Comparison of ENCODE assay signal across 26 mouse cellular contexts in genomic region chr1:133710895-133711294, GRCm38 (mm10). TPM values are rescaled to one million over a fixed set of nuclear protein-coding genes. Genes with fewer than 3 reads are reported as not detected.
DNase-seq lines count a peak whose midpoint lies in the region; ATAC-seq and TF ChIP-seq lines count a peak whose summit lies in the region.
"Had no signal": no experiment of that assay in that cellular context is flagged by ENCODE, and none has a peak within 500 bp of the region (broad histone marks: within the 10 kb centered on the region; RNA-seq: fewer than 3 reads in every experiment).

No protein-coding gene starts in this region.

- WGBS in stomach, embryonic 15.5 days: 64% methylated on average over 6 of the region's 6 CpGs
- WGBS in stomach, postnatal 0 days: 71% methylated on average over 5 of the region's 6 CpGs

- 0 out of 2 replicates have a peak overlapping the region, but pooled peaks have one; percentile 11 for H3K27ac ChIP-seq in stomach, embryonic 15.5 days
- no peak overlapping the region for H3K27ac ChIP-seq in stomach, postnatal 0 days (replicated peaks)
- H3K27ac ChIP-seq: forebrain, embryonic 13.5 days; hindbrain, embryonic 14.5 days; left cerebral cortex, adult 2 months; limb, embryonic 15.5 days; macrophage; neural tube, embryonic 15.5 days had no signal

- no peaks in the 10 kb centered on the region for H3K9me3 ChIP-seq in stomach, embryonic 15.5 days
- no peaks in the 10 kb centered on the region for H3K9me3 ChIP-seq in stomach, postnatal 0 days (ENCODE audit: control insufficient read depth, low read length)
- H3K9me3 ChIP-seq: forebrain, embryonic 13.5 days; limb, embryonic 15.5 days; neural tube, embryonic 15.5 days had no signal

- ATAC-seq in stomach, embryonic 15.5 days (ENCODE audit: insufficient read depth, low FRiP score, low read depth): no peak
- ATAC-seq in stomach, postnatal 0 days (ENCODE audit: low FRiP score, low TSS enrichment): no peak
- ATAC-seq: forebrain, embryonic 13.5 days had no signal

- peaks cover 17% of the 10 kb centered on the region; the same call in 1 of the 2 replicates for H3K4me1 ChIP-seq in stomach, embryonic 15.5 days
- no peaks in the 10 kb centered on the region for H3K4me1 ChIP-seq in stomach, postnatal 0 days (replicated peaks; ENCODE audit: control insufficient read depth, insufficient read depth)
- H3K4me1 ChIP-seq: neural tube, embryonic 15.5 days had no signal

- H3K4me3 ChIP-seq in stomach, embryonic 15.5 days (replicated peaks): no peak overlapping the region
- H3K4me3 ChIP-seq in stomach, postnatal 0 days (ENCODE audit: low read depth, low read length): no peak overlapping the region
- H3K4me3 ChIP-seq: forebrain, embryonic 13.5 days; left cerebral cortex, adult 2 months; limb, embryonic 15.5 days; neural tube, embryonic 15.5 days had no signal

- H3K4me2 ChIP-seq in stomach, embryonic 15.5 days: no peak overlapping the region
- H3K4me2 ChIP-seq in stomach, postnatal 0 days (replicated peaks; ENCODE audit: low read depth): no peak overlapping the region
- H3K4me2 ChIP-seq: forebrain, embryonic 13.5 days; heart, embryonic 11.5 days; hindbrain, embryonic 14.5 days; limb, embryonic 15.5 days; neural tube, embryonic 15.5 days had no signal

- H3K27me3 ChIP-seq in stomach, embryonic 15.5 days (replicated peaks): no peaks in the 10 kb centered on the region
- H3K27me3 ChIP-seq in stomach, postnatal 0 days (ENCODE audit: control insufficient read depth, insufficient read depth, low read length): no peaks in the 10 kb centered on the region
- H3K27me3 ChIP-seq: forebrain, embryonic 13.5 days; limb, embryonic 15.5 days; neural tube, embryonic 15.5 days had no signal

- no peak for TF ChIP-seq EP300 in stomach, postnatal 0 days (optimal IDR thresholded peaks at IDR 0.05)

- peak; percentile 92 for DNase-seq in heart, adult 11 months
- no peak for DNase-seq in heart, adult 8-10 months (ENCODE audit: low spot score)
- no peak for DNase-seq in stomach, postnatal 0 days (ENCODE audit: low spot score)
- peak; percentile 62 for DNase-seq in MEL-GATA-1-ER (ENCODE audit: extremely low read depth, low read depth)
- DNase-seq in naive thymus-derived CD4-positive, alpha-beta T cell, adult 2 months (ENCODE audit: low read depth): peak; percentile 52
- no peak for DNase-seq in T-cell, adult 2 months (ENCODE audit: low spot score)
- no peak for DNase-seq in cerebellum, adult 11 months
- DNase-seq: adrenal gland, postnatal 14 days; cerebellum, adult 8-10 months; cerebellum, postnatal 36 days; kidney, adult 18-20 months; kidney, postnatal 10 days had no signal

- peaks cover 11% of the 10 kb centered on the region; the same call in 1 of the 2 replicates for H3K36me3 ChIP-seq in stomach, embryonic 15.5 days
- peaks cover 5% of the 10 kb centered on the region; the same call in 1 of the 2 replicates for H3K36me3 ChIP-seq in stomach, postnatal 0 days (ENCODE audit: control insufficient read depth, insufficient read depth, low read length)

- TF ChIP-seq CTCF in stomach, postnatal 0 days (IDR thresholded peaks at IDR 0.05; ENCODE audit: low read depth): no peak

- no peak overlapping the region for H3K9ac ChIP-seq in stomach, embryonic 15.5 days
- no peak overlapping the region for H3K9ac ChIP-seq in stomach, postnatal 0 days (ENCODE audit: low read length)
- H3K9ac ChIP-seq: forebrain, embryonic 13.5 days; hindbrain, embryonic 14.5 days; limb, embryonic 15.5 days; neural tube, embryonic 15.5 days had no signal

RNA-seq across cellular contexts. Expression of gene Lax1, which starts 21.0 kb away (rescaled TPM):
- total RNA-seq in heart, adult 8-10 months (2022): under 1 TPM in 3 of 4 experiments, not detected in 1; 0.19 to 0.38 (median 0.23) TPM
- 0.58 and 0.66 TPM in 2 replicates for polyA plus RNA-seq in stomach, embryonic 15.5 days (2015; fragmentation: Nextera tagmentation; extraction: Ambion mirVana)
- 0.16 and 0.38 TPM in 2 replicates for polyA plus RNA-seq in stomach, postnatal 0 days (2015; fragmentation: Nextera tagmentation; extraction: Ambion mirVana)
- total RNA-seq: gastrocnemius, adult 8-10 months; midbrain, postnatal 0 days had no signal
- polyA plus RNA-seq: forebrain, embryonic 13.5 days; hindbrain, embryonic 14.5 days; macrophage; midbrain, postnatal 0 days had no signal

RNA-seq across cellular contexts. Expression of gene Gm38394, which starts 49.8 kb away (rescaled TPM):
- total RNA-seq in heart, adult 8-10 months (2022): 10 to 100 TPM; 11.2 to 15.3 (median 13.6) TPM
- polyA plus RNA-seq in stomach, embryonic 15.5 days (2015; fragmentation: Nextera tagmentation; extraction: Ambion mirVana): 5.4 and 5.7 TPM in 2 replicates
- polyA plus RNA-seq in stomach, postnatal 0 days (2015; fragmentation: Nextera tagmentation; extraction: Ambion mirVana): 2.4 and 2.7 TPM in 2 replicates

RNA-seq across cellular contexts. Expression of gene Zbed6, which starts 50.2 kb away (rescaled TPM):
- 1 to 10 TPM; 2.0 to 4.7 (median 3.3) TPM for total RNA-seq in heart, adult 8-10 months (2022)
- not detected in 2 replicates for polyA plus RNA-seq in stomach, embryonic 15.5 days (2015; fragmentation: Nextera tagmentation; extraction: Ambion mirVana)
- not detected in 2 replicates for polyA plus RNA-seq in stomach, postnatal 0 days (2015; fragmentation: Nextera tagmentation; extraction: Ambion mirVana)
- polyA plus RNA-seq: forebrain, embryonic 13.5 days; heart, embryonic 11.5 days; heart, postnatal 0 days; hindbrain, embryonic 14.5 days; inflammation-experienced regulatory T-cells, adult 6 months; limb, embryonic 15.5 days; liver, embryonic 16.5 days; lung, embryonic 16.5 days; neural tube, embryonic 15.5 days had no signal

Comparison
In these comparisons a context has a peak if more than half of its experiments do, and no peak if none do; other contexts are left out.
1. DNase-seq: peak in heart, adult 11 months (single experiment), MEL-GATA-1-ER (single experiment) and naive thymus-derived CD4-positive, alpha-beta T cell, adult 2 months (single experiment); none in heart, adult 8-10 months (single experiment), stomach, postnatal 0 days (single experiment), T-cell, adult 2 months (single experiment) and cerebellum, adult 11 months (single experiment).